Mouse (Mus musculus): ENCODE measurements around the gene Arhgef2. TPM values are rescaled to one million over a fixed set of nuclear protein-coding genes. Genes with fewer than 3 reads are reported as not detected.

The Arhgef2 gene
- total RNA-seq, 2 experiments from 2014 or later: 219 to 239 TPM

DNA sequence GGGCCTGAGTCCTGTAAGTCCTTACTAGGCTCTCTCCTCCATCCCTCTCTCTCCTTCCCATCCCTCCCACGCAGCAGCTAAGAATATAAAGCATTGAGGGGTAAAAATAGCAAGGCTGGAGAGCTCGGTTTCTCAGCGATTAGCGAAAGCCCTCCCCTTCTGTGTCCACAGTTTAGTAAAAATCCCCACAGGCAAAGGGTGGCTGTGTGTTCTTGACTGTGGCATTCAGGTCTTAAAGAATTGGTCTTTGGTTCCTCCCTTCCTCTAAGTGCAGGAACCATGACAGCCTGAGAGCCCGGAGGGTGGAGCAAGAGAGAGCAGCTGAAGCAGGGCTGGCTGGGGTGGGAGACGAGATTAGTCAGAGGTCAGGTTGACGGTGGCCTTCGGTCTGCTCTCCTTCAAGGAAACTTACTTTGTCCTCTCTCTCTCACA, 30.8 kb downstream of the Arhgef2 start:
- peak in 1 of 2 experiments; percentile 49 for DNase-seq (ENCODE audit: low spot score in 2 of 2)

DNA sequence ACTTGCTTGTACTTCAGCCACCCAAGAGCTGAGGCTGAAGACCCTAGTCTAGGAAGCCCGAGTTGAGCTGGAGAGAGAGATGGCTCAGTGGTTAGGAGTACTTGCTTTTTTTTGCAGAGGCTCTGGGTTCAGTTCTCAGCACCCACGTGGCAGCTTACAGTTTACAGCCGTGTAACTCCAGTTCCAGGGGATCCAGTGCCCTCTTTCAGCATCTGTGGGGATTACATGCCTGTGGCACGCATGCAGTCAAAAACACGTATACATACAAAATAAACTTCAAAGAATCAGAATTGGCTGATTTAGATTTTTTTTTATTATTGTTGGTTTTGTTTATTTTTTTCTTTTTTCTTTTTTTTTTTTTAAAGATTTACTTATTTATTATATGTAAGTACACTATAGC, 31.4 kb downstream of the Arhgef2 start:
- no peak for DNase-seq (ENCODE audit: low spot score in 2 of 2)

DNA sequence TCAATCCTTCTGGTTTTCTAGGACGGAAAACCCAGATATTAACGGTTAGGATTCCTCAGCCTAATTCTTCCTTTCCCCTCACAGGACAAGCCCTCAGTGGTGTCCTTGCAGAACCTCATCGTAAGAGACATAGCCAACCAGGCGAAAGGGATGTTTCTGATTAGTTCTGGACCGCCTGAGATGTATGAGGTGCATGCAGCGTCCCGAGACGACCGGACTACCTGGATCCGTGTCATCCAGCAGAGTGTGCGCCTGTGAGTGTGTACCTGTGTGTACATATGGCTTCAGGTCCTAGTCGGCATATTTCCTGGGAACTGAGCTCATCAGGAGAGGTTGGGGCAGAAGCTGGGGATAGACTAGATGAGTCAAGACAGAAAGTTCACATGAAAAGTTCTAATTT, 33.5 kb downstream of the Arhgef2 start:
- no peak for DNase-seq (ENCODE audit: low spot score in 2 of 2)

- peak in 1 of 2 experiments; percentile 69 for DNase-seq (ENCODE audit: low spot score in 2 of 2)
These were observed 34.9 kb downstream of the Arhgef2 start for GRCm38 (mm10) chr3:88640676-88641075.

GRCm38 (mm10) chr3:88643078-88643477, 37.3 kb downstream of the Arhgef2 start:
- DNase-seq (ENCODE audit: low spot score in 2 of 2): no peak

DNA sequence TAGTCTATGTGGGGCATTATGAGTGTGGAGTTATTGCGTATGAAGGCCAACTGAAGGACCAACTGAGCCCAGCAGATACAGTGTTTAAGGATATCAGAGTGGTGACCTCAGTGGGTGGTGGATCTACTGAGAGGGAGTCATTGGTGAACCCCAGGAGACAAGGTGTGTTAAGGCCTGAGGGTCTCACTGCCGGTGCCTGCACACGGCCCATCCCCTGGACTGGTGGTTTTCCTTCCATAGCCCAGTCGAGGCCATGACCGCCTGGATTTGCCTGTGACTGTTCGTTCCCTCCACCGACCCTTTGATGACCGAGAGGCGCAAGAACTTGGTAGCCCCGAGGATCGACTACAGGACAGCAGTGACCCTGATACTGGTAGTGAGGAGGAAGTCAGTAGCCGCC, 40.2 kb downstream of the Arhgef2 start:
- no peak for DNase-seq (ENCODE audit: low spot score in 2 of 2)

- DNase-seq (ENCODE audit: low spot score in 2 of 2): no peak
These were observed 40.7 kb downstream of the Arhgef2 start for GRCm38 (mm10) chr3:88646426-88646995.

DNA sequence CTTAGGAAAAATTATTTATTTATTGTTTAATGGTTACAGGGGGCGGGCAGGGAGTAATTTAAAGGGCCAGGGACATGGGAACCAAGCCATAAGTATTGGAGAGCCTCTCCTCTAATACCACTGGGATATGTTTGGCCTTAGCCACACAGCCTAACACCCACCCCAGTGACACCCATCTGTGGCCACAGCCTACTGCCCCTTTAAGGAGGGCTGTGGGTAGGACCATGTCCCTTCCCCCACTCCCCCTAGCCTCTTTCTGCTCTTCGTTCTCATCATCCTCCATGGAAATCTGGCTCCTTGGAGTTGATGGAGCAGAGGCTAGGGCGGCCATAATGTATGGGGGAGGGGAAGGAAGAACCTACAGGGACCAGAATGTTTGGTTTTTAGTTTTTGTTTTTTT, 41.3 kb downstream of the Arhgef2 start:
- no peak for DNase-seq (ENCODE audit: low spot score in 2 of 2)

DNA sequence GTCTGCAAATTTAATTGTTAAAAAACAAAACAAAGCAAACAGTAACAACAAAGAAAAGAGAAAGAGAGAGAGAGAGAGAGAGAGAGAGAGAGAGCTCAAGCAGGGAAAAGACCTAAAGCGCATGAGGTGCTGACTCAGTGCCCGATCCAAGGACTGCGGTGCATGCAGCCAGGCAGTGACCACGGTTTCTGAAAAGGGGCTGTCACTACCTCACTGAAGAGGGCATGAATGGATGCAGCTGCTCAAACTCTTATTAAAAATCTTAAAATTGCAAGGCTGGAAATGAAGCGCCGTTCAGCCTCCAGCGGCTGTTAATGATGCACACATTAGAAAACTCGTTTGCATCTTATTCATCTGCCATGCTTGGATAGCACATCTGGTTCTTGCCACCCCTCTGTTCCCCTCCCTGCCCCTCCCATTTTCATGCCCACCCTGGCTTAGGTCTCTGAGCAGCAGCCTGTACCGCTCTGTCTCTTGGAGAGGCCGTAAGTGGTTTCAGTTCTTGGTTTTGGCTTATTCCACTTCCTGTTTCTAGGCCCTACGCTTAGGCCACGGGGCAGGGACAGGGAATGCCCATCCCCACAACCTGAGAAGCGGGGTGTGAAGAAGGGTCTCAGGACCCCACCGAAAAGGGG, 42.1 kb downstream of the Arhgef2 start:
- no peak for DNase-seq (ENCODE audit: low spot score in 2 of 2)

GRCm38 (mm10) chr3:88648452-88649168, 42.8 kb downstream of the Arhgef2 start:
- DNase-seq (ENCODE audit: low spot score in 2 of 2): no peak

- no peak for DNase-seq (ENCODE audit: low spot score in 2 of 2)
These were observed 43.4 kb downstream of the Arhgef2 start for GRCm38 (mm10) chr3:88649186-88649585.

GRCm38 (mm10) chr3:88649967-88650366, 44.2 kb downstream of the Arhgef2 start:
- no peak for DNase-seq (ENCODE audit: low spot score in 2 of 2)

DNA sequence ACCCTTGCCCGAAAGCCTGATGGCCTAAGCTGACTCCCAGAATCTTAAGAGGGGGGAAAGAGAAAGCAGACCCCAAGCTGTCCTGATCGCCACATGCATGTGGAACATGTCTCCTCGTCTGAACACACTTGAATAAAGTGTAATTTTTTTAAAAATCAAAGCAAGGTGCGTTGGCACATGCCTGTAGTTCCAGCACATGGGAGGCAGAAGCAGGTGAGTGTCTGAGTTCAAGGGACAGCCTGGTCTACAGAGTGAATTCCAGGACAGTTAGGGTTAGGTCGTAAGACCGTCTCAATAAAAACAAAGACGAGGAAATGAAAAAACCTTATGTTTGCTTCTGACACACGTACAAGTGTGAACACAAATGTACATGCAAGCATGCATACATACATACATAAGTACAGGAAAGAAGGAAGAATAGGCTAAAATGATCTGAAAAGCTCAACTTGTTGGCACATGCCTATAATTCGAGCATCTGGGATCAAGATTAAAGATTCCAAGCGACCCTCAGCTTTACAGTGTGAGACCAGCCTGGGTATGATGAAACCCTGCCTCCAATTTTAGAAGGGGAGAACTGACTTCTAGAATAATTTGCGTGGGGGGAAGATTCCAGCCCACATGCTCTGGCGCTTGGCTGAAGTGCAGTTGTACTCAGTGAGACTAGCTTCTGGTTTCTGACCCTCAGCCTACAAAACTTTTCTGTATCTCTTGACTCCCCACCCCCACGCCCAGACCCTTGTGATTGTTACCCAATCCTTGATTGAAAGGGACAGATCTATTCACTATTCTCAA, 45.1 kb downstream of the Arhgef2 start:
- DNase-seq (ENCODE audit: low spot score in 2 of 2): no peak

DNA sequence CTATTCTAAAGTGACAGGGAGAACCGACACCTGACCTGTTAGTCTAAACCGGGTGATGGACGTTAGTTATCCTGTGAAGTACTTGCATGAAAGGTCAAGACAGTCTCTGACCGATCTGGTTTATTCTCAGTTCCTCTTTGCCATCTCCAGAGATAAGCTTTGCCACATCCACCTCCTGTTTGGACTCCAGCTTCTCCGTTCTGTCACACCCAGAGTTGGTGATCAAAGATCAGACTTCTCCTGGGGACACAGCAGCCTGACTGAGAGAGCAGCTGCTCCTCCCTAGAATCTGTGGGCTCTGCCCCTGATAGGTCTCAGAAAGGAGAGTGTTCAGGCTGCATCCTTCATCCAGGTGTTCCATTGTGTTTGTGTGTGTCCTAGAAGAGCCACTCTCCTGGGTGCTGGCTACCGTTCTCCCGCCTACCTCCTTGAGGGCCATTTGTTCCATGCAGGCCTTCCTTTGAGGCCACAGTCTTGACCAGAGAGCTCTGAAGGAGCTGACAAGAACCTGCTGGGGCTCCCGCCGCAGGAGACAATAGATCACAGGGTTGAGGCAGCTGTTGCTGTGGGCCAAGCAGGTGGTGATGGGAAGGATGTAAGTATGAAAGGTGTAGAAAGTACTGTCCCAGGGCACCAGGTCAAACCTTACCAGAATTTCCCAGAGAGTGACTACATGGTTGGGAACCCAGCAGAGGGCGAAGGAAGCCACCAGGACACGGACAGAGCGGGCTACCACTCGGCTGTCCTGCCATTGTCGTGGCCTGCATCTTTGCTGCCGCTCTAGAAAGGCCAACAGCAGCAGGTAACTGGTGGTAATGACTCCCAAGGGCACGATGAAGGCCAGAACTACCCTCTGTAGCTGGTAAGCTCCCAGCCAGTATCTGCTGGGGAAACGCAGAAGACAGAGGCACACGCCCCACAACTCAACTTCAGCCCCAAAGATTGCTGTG, 46.2 kb downstream of the Arhgef2 start:
- no peak for DNase-seq (ENCODE audit: low spot score in 2 of 2)

DNA sequence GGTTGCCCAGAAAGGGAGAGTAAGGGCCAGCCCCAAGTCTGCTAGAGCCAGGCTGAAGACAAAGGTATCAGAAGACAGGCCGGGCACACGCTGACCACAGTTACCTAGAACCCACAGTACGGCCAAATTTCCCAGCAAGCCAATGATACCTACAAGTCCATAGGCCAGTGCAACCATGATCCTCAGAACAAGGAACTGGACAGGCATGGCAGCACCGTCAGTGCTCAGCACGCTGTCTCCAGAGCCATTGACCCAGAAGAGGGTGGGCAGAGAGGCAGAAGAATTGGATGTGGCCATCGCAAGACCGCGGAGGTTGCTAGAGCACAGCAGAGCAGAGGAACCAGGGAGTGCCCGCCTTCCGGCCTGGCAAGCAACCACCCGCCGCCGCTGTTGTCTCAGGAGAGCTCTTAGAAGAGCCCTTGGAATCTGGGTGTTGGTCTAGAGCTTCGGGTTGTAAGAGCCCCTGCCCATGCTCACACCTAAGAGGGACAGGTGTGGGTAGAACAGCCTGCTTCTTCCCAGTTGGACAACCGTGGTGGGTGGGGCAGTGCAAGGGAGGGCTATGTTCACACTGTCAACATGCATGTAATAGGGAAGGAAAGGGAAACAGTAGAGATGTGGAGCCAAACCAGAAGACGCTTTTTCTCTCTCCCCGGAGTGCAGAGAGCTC, 47.2 kb downstream of the Arhgef2 start, which contains the start of gene Rxfp4:
Gene Rxfp4 (minus strand): TSS at position 297 of the 670 bp plus-strand sequence.
- DNase-seq (ENCODE audit: low spot score in 2 of 2): no peak

GRCm38 (mm10) chr3:88653516-88654370, 48.0 kb downstream of the Arhgef2 start:
- no peak for DNase-seq (ENCODE audit: low spot score in 2 of 2)

- no peak for DNase-seq (ENCODE audit: low spot score in 2 of 2)
These were observed 48.9 kb downstream of the Arhgef2 start for GRCm38 (mm10) chr3:88654621-88655020.

DNA sequence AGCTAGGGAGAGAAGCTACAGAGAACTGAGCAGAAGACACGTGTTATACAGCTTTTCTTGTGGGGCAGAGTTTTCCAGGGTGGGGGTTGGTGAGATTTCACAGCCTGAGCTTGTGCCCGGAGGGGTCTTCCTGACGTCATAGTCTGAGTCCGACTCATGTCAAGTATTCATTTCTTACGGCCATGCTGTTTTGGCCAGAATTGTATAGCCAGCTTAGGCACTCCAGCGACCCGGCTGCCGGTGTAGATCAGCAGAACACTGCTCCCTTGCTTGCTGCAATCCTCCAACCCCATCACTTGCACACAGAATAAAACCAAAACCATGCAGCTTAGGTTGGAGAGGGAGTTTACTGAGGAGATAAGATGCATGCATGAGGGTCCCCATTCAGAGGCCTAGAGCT, 49.9 kb downstream of the Arhgef2 start:
- no peak for DNase-seq (ENCODE audit: low spot score in 2 of 2)
